ENCODE assay signal across 8 mouse cellular contexts in the genomic region with DNA sequence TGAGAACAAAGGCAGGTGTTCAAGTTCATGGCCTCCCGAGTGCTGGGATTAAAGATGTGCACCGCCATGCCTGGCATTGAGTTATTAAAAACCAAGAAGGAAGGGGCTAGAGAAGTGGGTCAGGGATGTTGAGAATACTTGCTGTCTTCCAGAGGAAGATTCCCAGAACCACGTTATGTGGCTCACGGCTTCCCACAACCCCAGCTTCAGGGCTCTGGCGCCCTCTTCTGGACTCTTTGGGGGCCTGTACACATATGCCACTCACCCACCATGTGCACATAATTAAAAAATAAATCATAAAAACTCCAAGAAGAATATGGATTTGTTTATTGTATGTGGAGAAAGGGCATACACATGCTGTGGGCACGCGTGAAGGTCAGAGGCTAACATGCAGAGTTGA. TPM values are rescaled to one million over a fixed set of nuclear protein-coding genes. Genes with fewer than 3 reads are reported as not detected.
DNase-seq lines count a peak whose midpoint lies in the region; ATAC-seq lines count a peak whose summit lies in the region.

No protein-coding gene starts in this region.

- H3K36me3 ChIP-seq in midbrain, embryonic 14.5 days (ENCODE audit: control insufficient read depth, insufficient read depth, low read length) = peaks cover 11% of the 10 kb centered on the region

- H3K9me3 ChIP-seq in midbrain, embryonic 14.5 days (ENCODE audit: control insufficient read depth, low read length) = no peaks in the 10 kb centered on the region

- H3K9ac ChIP-seq in midbrain, embryonic 14.5 days (replicated peaks; ENCODE audit: low read length) = no peak overlapping the region

- H3K27ac ChIP-seq in midbrain, embryonic 14.5 days (replicated peaks; ENCODE audit: low read depth, low read length) = no peak overlapping the region

- H3K27me3 ChIP-seq in midbrain, embryonic 14.5 days (ENCODE audit: control insufficient read depth, insufficient read depth, low read length) = no peaks in the 10 kb centered on the region

- H3K4me1 ChIP-seq in midbrain, embryonic 14.5 days (ENCODE audit: control insufficient read depth, insufficient read depth, low read length) = no peaks in the 10 kb centered on the region

- ATAC-seq in hematopoietic stem cell, adult 5-6 weeks (replicated peaks in 1 of 2; ENCODE audit: insufficient read depth in 1 of 2, low FRiP score in 2 of 2, low TSS enrichment in 1 of 2, low read depth in 1 of 2, poor library complexity in 2 of 2, severe bottlenecking in 2 of 2) = peak; percentile 39 to 46; a peak in 1 of 4 replicates
- no peak for ATAC-seq in midbrain, embryonic 14.5 days (ENCODE audit: low FRiP score, low TSS enrichment)
- ATAC-seq in inflammation-experienced regulatory T-cells, adult 6 months = no peak

- no peak overlapping the region for H3K4me2 ChIP-seq in midbrain, embryonic 14.5 days (ENCODE audit: low read length)

- 70% methylated on average over 7 of the region's 7 CpGs for WGBS in midbrain, embryonic 14.5 days

- no peak overlapping the region for H3K4me3 ChIP-seq in midbrain, embryonic 14.5 days (replicated peaks; ENCODE audit: low read depth, low read length)

- peak; percentile 19 to 39 for DNase-seq in cerebellum, postnatal 14 days
- DNase-seq in cerebellum, adult 9-11 months = no peak
- peak; percentile 20 for DNase-seq in 3134 (ENCODE audit: extremely low read depth, insufficient read length, low spot score)
- peak; percentile 66 for DNase-seq in adrenal gland, postnatal 10 days
- DNase-seq in midbrain, embryonic 14.5 days = peak; percentile 20
- no peak for DNase-seq in layer of hippocampus, adult 18-20 months (ENCODE audit: low spot score in 2 of 2)

RNA-seq across cellular contexts. Expression of gene Mob4, which starts 30.9 kb away (rescaled TPM):
- total RNA-seq in adrenal gland, postnatal 10 days (2021) = 100 to 1,000 TPM; 132 to 252 TPM
- total RNA-seq in hematopoietic stem cell, adult 5-6 weeks (2017) = 45.7 and 68.9 TPM in 2 replicates
- 183 and 196 TPM in 2 replicates for polyA plus RNA-seq in midbrain, embryonic 14.5 days (2014; fragmentation: Nextera tagmentation; extraction: Ambion mirVana)
- polyA plus RNA-seq in inflammation-experienced regulatory T-cells, adult 6 months (2017; shearing (Covaris generic)) = 100 to 1,000 TPM; 121 to 136 (median 133) TPM
- 10 to 100 TPM; 54.8 to 55.1 TPM for total RNA-seq in layer of hippocampus, adult 18-20 months (2021)

Comparison
In these comparisons a context has a peak if more than half of its experiments do, and no peak if none do; other contexts are left out.
1. DNase-seq: peak in cerebellum, postnatal 14 days (2 of 2), 3134 (single experiment), adrenal gland, postnatal 10 days (single experiment) and midbrain, embryonic 14.5 days (single experiment); none in cerebellum, adult 9-11 months (single experiment) and layer of hippocampus, adult 18-20 months (0 of 2).
2. ATAC-seq: peak in hematopoietic stem cell, adult 5-6 weeks (2 of 2); none in midbrain, embryonic 14.5 days (single experiment) and inflammation-experienced regulatory T-cells, adult 6 months (single experiment).